Mouse (Mus musculus) megakaryocyte, embryonic 14.5 days (primary cell): ENCODE measurements at regions not wholly inside any gene's neighbourhood (a gene's known extent, or its start where the extent isn't known, plus 50 kb on each side); places are given as distances from the start of the nearest gene placed in this dataset.

ENCODE experiments used
- FLI1 ChIP-seq: IDR thresholded peaks from 2 replicates; pipeline ENCODE4 v1.6.1; 2012; ENCODE audit warnings: low read length, inconsistent platforms, mixed read lengths
- GATA1 ChIP-seq: IDR thresholded peaks from 3 replicates; pipeline ENCODE4 v1.6.1; 2012; ENCODE audit warnings: mixed read lengths, low read length, inconsistent platforms, borderline replicate concordance

DNA sequence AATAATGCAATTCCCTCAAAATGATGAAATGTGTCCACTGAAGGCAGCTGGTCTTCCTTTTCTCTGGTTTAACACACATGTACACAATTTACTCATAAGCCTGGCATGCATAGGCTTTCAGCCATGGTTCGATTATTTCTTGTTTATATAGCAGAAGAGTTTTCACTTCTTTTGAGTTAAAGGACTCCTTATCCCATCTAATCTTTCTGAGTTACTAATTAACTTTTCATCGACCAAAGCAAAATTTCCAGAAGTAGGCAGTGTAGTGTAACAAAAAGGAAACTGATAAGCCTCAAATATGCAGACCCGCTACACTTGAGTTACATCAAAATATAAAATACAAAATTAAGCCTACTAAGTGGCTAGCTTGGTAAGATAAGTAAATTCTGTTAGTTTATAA is 620.5 kb upstream of the Akr1e1 start:
- TF ChIP-seq GATA1 (no peak), FLI1 (no peak)
